Mouse (Mus musculus): ENCODE results near the gene Galc. TPM values are rescaled to one million over a fixed set of nuclear protein-coding genes. Genes with fewer than 3 reads are reported as not detected.
A peak's percentile ranks its signal among the peaks of the same experiment; 100 is the strongest.
"Not testable (repeated sequence)": the region's sequence is repeated elsewhere in the genome, so short reads cannot be mapped to it uniquely, and the experiment has no call there.

Galc gene
- total RNA-seq, 2 experiments from 2014 or later = 7.9 to 8.4 TPM

DNA sequence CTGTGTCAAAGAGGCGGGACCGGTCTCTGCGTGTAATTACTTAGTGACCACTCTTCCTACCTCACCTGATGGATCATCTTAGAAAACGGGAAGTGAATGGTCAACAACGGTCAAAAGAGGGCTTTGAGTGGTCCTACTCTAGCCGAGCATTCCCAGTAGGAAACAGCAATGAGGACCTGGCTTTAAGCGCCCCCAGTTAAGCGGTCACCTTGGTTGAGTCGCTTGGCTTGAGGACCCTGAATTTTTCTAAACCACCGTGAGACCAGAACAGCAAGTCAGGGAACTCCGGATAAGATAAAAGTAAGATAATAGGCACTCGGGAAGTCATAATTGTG, 226 bp upstream of the Galc start:
- DNase-seq = no peak
- intact Hi-C loops (cut with DNase I) = no loop called here

- intact Hi-C loops (cut with DNase I) = no loop called here
- DNase-seq = peak in 1 of 2 experiments; percentile 9
These were observed 851 bp downstream of the Galc start for GRCm38 (mm10) chr12:98258371-98258844.

- intact Hi-C loops (cut with DNase I) = no loop called here
- DNase-seq = no peak
These were observed 3.8 kb downstream of the Galc start for GRCm38 (mm10) chr12:98255373-98255995.

- intact Hi-C loops (cut with DNase I) = no loop called here
- no peak for DNase-seq
These were observed 6.8 kb downstream of the Galc start for GRCm38 (mm10) chr12:98252417-98252816.

- no peak for DNase-seq
- intact Hi-C loops (cut with DNase I) = no loop called here
These were observed 8.9 kb downstream of the Galc start for GRCm38 (mm10) chr12:98250327-98250726.

DNA sequence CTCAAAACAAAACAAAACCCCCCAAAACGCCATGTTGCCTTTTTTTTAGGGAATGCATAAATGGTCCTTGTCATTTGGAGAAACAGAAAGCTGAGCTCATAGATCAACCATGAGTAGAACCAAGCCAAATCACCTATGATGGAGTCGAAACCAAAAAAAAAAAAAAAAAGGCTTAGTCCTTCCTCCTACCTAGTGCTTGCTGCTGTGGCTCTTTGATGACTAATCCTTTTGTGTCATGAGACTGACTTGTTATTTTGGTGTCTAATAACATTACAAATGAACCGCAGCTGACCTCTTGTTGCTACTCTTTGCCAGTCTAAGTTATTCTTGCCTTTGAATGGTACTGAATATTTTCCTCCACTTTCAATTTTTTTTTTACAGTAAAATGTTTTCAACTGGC, 9.6 kb downstream of the Galc start:
- intact Hi-C loops (cut with DNase I) = no loop called here
- no peak for DNase-seq

DNA sequence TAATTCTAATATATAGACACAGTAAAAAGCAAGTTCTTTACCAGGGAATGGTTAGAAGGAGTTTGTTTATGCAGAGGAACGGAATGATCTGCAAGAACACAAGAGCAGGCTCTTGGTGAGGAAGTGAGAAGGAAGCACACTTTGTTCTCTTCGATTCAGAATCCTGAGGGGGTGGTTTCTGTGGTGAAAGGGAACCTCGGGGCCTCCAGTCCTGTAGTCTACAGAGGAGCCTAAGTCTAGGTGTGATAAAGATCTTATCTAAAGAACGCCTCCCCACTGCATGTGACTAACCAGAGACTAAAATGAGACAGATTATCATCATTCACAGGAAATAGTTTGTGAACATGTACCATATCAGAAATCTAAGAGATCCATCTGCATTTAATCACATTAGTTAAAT, 12.4 kb downstream of the Galc start:
- no peak for DNase-seq
- intact Hi-C loops (cut with DNase I) = no loop called here

DNA sequence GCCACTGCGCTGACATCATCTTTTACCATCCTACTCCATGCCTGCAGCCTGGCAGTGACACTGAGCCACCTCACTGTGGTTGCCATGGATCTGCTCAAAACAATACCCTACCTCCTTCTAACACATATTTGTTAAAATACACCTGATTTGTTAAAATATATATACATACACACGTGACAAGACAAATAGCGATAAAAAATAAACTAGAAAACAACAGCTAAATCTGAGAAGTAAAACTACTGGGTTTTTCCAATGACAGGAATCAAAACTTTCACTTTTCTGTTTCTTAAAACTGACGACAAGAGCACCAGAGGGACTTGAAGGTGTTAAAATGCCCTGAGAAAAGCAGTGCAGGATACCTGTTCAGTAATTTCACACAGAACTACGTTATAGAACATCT, 14.4 kb downstream of the Galc start:
- no peak for DNase-seq
- intact Hi-C loops (cut with DNase I) = no loop called here

DNA sequence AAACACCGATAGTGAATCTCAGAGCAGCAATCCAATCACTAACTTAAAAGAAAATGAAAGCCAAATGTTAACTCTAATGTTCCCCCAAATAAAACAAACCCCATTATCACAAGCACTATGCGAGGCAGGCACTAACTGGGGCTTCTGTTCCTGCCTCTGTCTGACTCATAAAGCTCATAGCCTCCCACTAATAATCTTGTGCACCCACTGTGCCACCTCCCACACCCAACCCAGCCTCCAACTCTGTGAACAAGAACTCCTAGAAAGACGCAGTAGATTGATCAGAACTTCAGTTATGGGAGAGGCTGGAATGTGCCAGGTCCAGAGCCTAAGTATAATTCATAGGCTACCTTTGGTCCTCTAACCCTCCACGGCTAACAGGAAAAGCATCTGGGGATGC, 15.1 kb downstream of the Galc start:
- no peak for DNase-seq
- intact Hi-C loops (cut with DNase I) = no loop called here

DNA sequence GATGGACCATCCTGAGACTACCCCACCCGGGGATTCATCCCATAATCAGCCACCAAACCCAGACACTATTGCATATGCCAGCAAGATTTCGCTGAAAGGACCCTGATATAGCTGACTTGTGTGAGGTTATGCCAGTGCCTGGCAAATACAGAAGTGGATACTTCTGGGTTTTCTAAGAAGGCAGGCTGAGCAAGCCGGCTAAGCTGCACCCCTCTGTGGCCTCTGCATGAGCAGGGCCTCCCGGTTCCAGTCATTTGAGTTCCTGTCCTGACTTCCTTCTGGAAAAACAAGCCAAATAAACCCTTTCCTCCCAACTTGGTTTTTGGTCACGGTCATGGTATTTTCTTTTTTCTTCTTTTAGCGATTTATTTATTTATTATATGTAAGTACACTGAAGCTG, 20.8 kb downstream of the Galc start:
- intact Hi-C loops (cut with DNase I) = not testable (repeated sequence)

GRCm38 (mm10) chr12:98227037-98227436, 32.2 kb downstream of the Galc start:
- intact Hi-C loops (cut with DNase I) = no loop called here
- no peak for DNase-seq

More for the DNA sequence above, 20.8 kb downstream of the Galc start:
- not testable (repeated sequence) for DNase-seq

GRCm38 (mm10) chr12:98223286-98223685, 36.0 kb downstream of the Galc start:
- no peak for DNase-seq
- intact Hi-C loops (cut with DNase I) = no loop called here

DNA sequence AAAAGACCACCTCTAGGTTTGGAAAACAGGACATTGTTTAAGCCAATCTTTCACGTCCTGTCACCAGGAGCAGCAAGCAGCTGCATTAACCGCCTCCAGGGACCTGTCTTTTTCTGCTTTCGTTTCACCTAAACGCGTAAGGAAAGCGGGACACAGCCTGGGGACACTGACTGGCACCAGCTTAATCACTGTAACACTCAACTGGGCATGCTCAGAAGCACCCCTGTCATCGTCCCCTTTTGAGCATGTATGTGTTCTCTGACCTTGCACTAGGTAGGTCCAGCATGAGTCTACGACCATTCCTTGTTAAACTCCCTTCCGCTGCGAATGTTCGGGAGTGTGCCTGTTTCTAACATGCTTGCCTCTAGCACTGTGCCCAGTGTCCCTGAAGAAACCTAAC, 42.8 kb downstream of the Galc start:
- intact Hi-C loops (cut with DNase I) = no loop called here
- no peak for DNase-seq

DNA sequence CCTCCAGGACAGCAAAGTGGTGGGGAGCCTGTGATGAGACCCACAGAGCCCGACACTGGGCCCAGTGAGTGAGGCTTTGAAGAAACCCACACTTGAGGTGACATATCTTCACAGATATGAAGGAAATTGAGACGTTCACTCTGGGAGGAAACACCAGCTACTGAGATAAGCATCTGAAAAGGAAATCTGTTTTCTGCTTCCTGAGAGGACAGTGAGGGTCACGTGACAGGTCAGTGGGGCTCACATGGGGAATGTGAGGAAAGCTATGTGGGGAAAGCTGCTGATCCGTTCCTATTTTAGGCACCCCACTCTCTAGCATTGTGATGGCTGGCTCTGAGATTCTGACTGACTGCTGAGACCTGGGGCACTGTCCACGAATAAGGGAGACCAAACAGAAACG, 43.7 kb downstream of the Galc start:
- intact Hi-C loops (cut with DNase I) = no loop called here
- DNase-seq = no peak

GRCm38 (mm10) chr12:98214191-98214590, 45.1 kb downstream of the Galc start:
- intact Hi-C loops (cut with DNase I) = no loop called here
- no peak for DNase-seq

DNA sequence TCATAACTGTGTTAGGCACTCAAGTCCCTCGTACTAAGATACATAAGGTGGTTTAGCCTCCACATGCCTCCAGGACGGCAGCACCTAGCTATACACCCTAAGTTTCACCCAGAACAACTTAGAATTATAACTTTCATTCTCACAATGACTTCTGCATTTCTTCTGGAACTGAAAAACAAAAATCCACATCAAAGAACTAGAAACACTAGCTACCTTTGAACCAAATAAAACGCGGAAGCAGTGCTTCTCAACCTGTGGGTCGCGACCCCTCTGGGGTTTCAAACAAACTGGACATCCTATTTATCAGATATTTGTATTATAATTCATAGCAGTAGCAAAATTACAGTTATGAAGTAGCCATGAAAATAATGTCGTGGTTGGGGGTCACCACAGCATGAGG, 45.5 kb downstream of the Galc start:
- no peak for DNase-seq
- intact Hi-C loops (cut with DNase I) = loop anchor here (2.0 kb wide), 1 partner anchor 133 kb away; no protein-coding TSS in a partner anchor

GRCm38 (mm10) chr12:98213332-98213731, 45.9 kb downstream of the Galc start:
- DNase-seq = no peak
- intact Hi-C loops (cut with DNase I) = loop anchor here (2.0 kb wide), 1 partner anchor 133 kb away; no protein-coding TSS in a partner anchor

GRCm38 (mm10) chr12:98212457-98213175, 46.6 kb downstream of the Galc start:
- intact Hi-C loops (cut with DNase I) = loop anchor here (2.0 kb wide), 1 partner anchor 134 kb away; no protein-coding TSS in a partner anchor
- peak; percentile 17 to 41 for DNase-seq

- intact Hi-C loops (cut with DNase I) = no loop called here
- no peak for DNase-seq
These were observed 48.8 kb downstream of the Galc start for GRCm38 (mm10) chr12:98210495-98210894.

DNA sequence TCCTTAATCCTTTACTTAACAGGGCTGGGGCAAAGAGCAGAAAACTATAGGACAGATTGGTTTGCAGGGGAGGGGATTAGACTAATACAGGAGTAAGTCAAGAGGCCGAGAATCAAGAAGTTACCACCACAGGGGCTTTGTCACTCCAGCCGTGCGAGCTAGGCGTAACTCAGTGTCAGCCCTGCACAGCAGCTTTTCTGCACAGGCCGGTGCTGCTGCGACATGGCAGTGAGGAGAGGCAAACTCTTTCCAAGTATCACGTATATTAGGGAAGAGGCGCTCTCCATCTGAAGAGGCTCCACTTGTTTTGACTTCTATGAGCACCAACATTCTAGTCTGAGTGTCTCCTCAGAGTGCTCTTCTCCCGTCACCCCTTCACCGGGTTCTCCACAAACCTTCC, 51.2 kb downstream of the Galc start:
- intact Hi-C loops (cut with DNase I) = no loop called here
- no peak for DNase-seq

- intact Hi-C loops (cut with DNase I) = no loop called here
These were observed 53.7 kb downstream of the Galc start for GRCm38 (mm10) chr12:98205450-98206051.

GRCm38 (mm10) chr12:98197401-98197800, 61.9 kb downstream of the Galc start:
- intact Hi-C loops (cut with DNase I) = no loop called here

More at GRCm38 (mm10) chr12:98205450-98206051, 53.7 kb downstream of the Galc start:
- no peak for DNase-seq

More at GRCm38 (mm10) chr12:98197401-98197800, 61.9 kb downstream of the Galc start:
- DNase-seq = no peak

All from heart, postnatal 14 days (tissue).